Mouse (Mus musculus) heart, embryonic 12.5 days (tissue): ENCODE measurements around the gene Slc36a2. TPM values are rescaled to one million over a fixed set of nuclear protein-coding genes. Genes with fewer than 3 reads are reported as not detected.

Experiments
- ATAC-seq: fragments of 200-750 bp; cut with Nextera tagmentation; 2 replicates; pipeline ENCODE4 v1.8.0; 2017; ENCODE audit warnings: moderate TSS enrichment, moderate library complexity; ENCODE audit not compliant: insufficient number of reproducible peaks, low FRiP score
- H3K27ac ChIP-seq: fragments of 300-500 bp; sonication (generic); 2 replicates; pipeline ENCODE4 v1.5.1; 2016; ENCODE audit warnings: mild to moderate bottlenecking, moderate library complexity; ENCODE audit not compliant: poor library complexity, severe bottlenecking
- H3K27me3 ChIP-seq: fragments of 300-500 bp; sonication (generic); replicated peaks from 2 replicates; pipeline ENCODE4 v1.6.1; 2016; ENCODE audit warnings: mild to moderate bottlenecking, moderate library complexity
- H3K36me3 ChIP-seq: fragments of 300-500 bp; sonication (generic); 2 replicates; pipeline ENCODE4 v1.6.1; 2016; ENCODE audit warnings: mild to moderate bottlenecking, moderate library complexity
- H3K4me1 ChIP-seq: fragments of 300-500 bp; sonication (generic); replicated peaks from 2 replicates; pipeline ENCODE4 v1.6.1; 2016; ENCODE audit warnings: mild to moderate bottlenecking
- H3K4me2 ChIP-seq: fragments of 300-500 bp; sonication (generic); 2 replicates; pipeline ENCODE4 v1.6.1; 2016; ENCODE audit warnings: mild to moderate bottlenecking, moderate library complexity
- H3K4me3 ChIP-seq: fragments of 300-500 bp; sonication (generic); 2 replicates; pipeline ENCODE4 v1.5.1; 2016; ENCODE audit warnings: mild to moderate bottlenecking
- H3K9ac ChIP-seq: fragments of 300-500 bp; sonication (generic); 2 replicates; pipeline ENCODE4 v1.6.1; 2016; ENCODE audit warnings: mild to moderate bottlenecking, moderate library complexity
- H3K9me3 ChIP-seq: fragments of 300-500 bp; sonication (generic); replicated peaks from 2 replicates; pipeline ENCODE4 v1.6.1; 2016; ENCODE audit warnings: mild to moderate bottlenecking, moderate library complexity
- WGBS: fragments of 180-500 bp; shearing (Covaris S2); methylation state at CpG from one replicate; pipeline ENCODE4 v1.1.7; 2016; 5-methylcytosine and 5-hydroxymethylcytosine counted together
- polyA plus RNA-seq: library from polyadenylated mRNA; unstranded; fragments of >200 nt; fragmentation: Nextera tagmentation; extraction: Ambion mirVana; gene quantifications from 2 replicates; pipeline ENCODE4 v1.2.1, GENCODE M21; 2016

The Slc36a2 gene
- polyA plus RNA-seq, 1 experiment from 2014 or later, result 2.8 TPM

- H3K4me3 ChIP-seq, result no peak overlapping the region
- 49% methylated on average over 3 of the region's 3 CpGs for WGBS
- no peaks in the 10 kb centered on the region for H3K4me1 ChIP-seq
- no peak overlapping the region for H3K27ac ChIP-seq
- no peak for ATAC-seq
- no peaks in the 10 kb centered on the region for H3K9me3 ChIP-seq
- H3K4me2 ChIP-seq, result no peak overlapping the region
- no peaks in the 10 kb centered on the region for H3K36me3 ChIP-seq
- H3K9ac ChIP-seq, result no peak overlapping the region
- H3K27me3 ChIP-seq, result no peaks in the 10 kb centered on the region
Observed at GRCm38 (mm10) chr11:55154398-55155069, 30.3 kb downstream of the Slc36a2 start.

DNA sequence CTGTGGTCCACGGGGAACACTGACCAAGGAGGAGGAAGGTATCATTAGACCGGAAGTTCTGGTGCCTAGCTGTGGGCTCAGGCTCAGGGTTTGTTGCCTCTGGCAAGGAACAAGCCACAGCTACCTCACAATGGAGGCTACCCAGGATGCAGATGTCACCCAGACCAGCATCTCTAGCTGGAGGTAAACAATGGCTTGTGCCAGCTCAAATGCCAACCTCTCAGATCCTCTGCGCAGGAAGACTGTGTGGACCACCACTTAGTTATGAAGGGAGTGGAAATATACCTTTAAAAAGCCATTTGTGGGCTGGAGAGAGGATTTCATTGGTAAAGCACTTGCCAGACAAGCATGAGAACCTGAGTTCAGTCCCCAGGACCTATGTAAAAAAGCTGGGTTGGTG, 33.3 kb downstream of the Slc36a2 start, which contains the start of gene Slc36a3:
Gene Slc36a3 (minus strand): TSS at position 101 of the 400 bp plus-strand sequence.
- no peak within 1 kb of the TSS for H3K27ac ChIP-seq
- no peak for ATAC-seq
- H3K4me2 ChIP-seq, result no peak within 1 kb of the TSS
- H3K9ac ChIP-seq, result no peak within 1 kb of the TSS
- no peaks in the 10 kb centered on the region for H3K9me3 ChIP-seq
- 75% methylated on average over 3 of the region's 3 CpGs for WGBS
- no peaks in the 10 kb centered on the region for H3K27me3 ChIP-seq
- H3K4me1 ChIP-seq, result no peaks in the 10 kb centered on the region
- H3K4me3 ChIP-seq, result no peak within 1 kb of the TSS
- H3K36me3 ChIP-seq, result no peaks in the 10 kb centered on the region

DNA sequence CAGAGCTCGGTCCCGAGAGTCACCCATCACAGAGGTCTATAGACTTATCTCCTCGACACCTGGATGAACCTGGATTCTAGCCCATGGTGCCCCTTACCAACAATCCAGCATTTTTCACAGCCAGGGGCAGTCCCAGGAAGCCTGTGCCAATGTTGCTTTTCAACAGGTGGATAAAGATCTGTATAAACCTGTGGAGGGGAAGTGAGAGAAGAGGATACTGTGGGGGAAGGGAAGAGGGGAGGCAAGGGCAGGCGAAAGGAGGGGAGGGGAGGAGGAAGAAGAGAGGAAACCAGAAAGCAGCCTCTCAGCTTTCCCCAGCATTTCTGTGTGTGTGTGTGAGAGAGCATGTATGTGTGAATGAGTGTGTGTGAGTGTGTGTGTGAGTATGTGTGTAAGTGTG, 36.4 kb downstream of the Slc36a2 start:
- Histone ChIP-seq H3K27me3 (no peaks in the 10 kb centered on the region), H3K9ac (no peak overlapping the region), H3K27ac (no peak overlapping the region), H3K4me1 (no peaks in the 10 kb centered on the region), H3K36me3 (no peaks in the 10 kb centered on the region), H3K4me3 (no peak overlapping the region), H3K4me2 (no peak overlapping the region), H3K9me3 (no peaks in the 10 kb centered on the region; the same call in 1 of the 2 replicates)
- 71% methylated on average over 4 of the region's 4 CpGs for WGBS
- ATAC-seq, result no peak

GRCm38 (mm10) chr11:55147423-55147822, 37.5 kb downstream of the Slc36a2 start:
- H3K9me3 ChIP-seq, result no peaks in the 10 kb centered on the region; the same call in 1 of the 2 replicates
- no peak for ATAC-seq
- H3K4me1 ChIP-seq, result no peaks in the 10 kb centered on the region
- 60% methylated on average over 6 of the region's 6 CpGs for WGBS
- no peak overlapping the region for H3K9ac ChIP-seq
- no peak overlapping the region for H3K4me2 ChIP-seq
- no peaks in the 10 kb centered on the region for H3K36me3 ChIP-seq
- no peak overlapping the region for H3K4me3 ChIP-seq
- H3K27ac ChIP-seq, result no peak overlapping the region
- no peaks in the 10 kb centered on the region for H3K27me3 ChIP-seq

DNA sequence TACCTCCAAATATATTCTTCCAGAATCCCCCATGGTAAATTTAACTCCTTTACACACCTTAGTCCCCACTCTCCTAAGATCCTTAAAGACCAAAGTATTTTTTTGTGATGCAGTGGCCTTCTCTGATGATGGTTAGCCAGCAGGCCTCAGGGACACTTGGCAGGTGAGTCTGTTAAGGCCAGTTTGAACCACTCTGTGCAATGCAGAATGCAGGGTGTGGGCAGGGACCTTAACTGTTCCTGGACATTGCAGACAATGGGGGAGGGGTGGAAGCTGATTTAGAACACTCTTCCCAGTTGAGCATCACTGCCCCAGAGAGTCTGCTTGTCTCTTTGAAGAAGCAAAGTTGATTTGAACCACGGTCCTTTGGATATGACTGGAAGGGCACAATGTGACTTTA, 38.0 kb downstream of the Slc36a2 start:
- no peaks in the 10 kb centered on the region for H3K27me3 ChIP-seq
- H3K27ac ChIP-seq, result no peak overlapping the region
- H3K9me3 ChIP-seq, result no peaks in the 10 kb centered on the region; the same call in 1 of the 2 replicates
- no peak for ATAC-seq
- no peaks in the 10 kb centered on the region for H3K4me1 ChIP-seq
- no peaks in the 10 kb centered on the region for H3K36me3 ChIP-seq
- no peak overlapping the region for H3K9ac ChIP-seq
- no peak overlapping the region for H3K4me2 ChIP-seq
- H3K4me3 ChIP-seq, result no peak overlapping the region
- 68% methylated on average over 1 of the region's 1 CpGs for WGBS

DNA sequence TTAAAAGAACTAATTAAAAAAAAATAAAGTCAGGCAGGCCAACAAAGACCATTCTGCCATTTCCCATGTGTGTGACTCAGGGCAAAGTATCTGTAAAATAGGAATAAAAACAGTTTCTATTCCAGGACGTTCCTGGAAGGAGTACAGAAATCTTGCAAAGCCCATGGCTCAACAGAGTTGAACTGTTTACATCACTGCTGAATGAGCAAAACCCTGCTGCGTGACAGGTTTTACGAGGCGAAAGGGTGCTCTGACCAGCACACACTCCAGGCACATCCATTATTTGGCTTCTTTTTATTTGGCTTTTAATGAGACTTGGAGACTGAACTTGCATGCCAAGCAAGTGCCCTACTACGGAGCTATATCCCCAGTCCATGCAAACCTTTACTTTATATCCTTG, 40.9 kb downstream of the Slc36a2 start:
- no peak overlapping the region for H3K4me3 ChIP-seq
- WGBS, result 75% methylated on average over 5 of the region's 5 CpGs
- H3K9me3 ChIP-seq, result no peaks in the 10 kb centered on the region; the same call in 1 of the 2 replicates
- no peaks in the 10 kb centered on the region for H3K4me1 ChIP-seq
- ATAC-seq, result no peak
- no peaks in the 10 kb centered on the region for H3K27me3 ChIP-seq
- no peak overlapping the region for H3K9ac ChIP-seq
- no peaks in the 10 kb centered on the region for H3K36me3 ChIP-seq
- H3K4me2 ChIP-seq, result no peak overlapping the region
- H3K27ac ChIP-seq, result no peak overlapping the region

- no peak overlapping the region for H3K9ac ChIP-seq
- no peak overlapping the region for H3K4me3 ChIP-seq
- no peaks in the 10 kb centered on the region for H3K4me1 ChIP-seq
- no peaks in the 10 kb centered on the region for H3K27me3 ChIP-seq
- ATAC-seq, result no peak
- H3K4me2 ChIP-seq, result no peak overlapping the region
- H3K36me3 ChIP-seq, result no peaks in the 10 kb centered on the region
- WGBS, result 74% methylated on average over 4 of the region's 4 CpGs
- no peak overlapping the region for H3K27ac ChIP-seq
- H3K9me3 ChIP-seq, result no peaks in the 10 kb centered on the region; the same call in 1 of the 2 replicates
Observed at GRCm38 (mm10) chr11:55141502-55141901, 43.4 kb downstream of the Slc36a2 start.

GRCm38 (mm10) chr11:55137646-55138045, 47.2 kb downstream of the Slc36a2 start:
- H3K9ac ChIP-seq, result no peak overlapping the region
- H3K4me2 ChIP-seq, result no peak overlapping the region
- H3K4me3 ChIP-seq, result no peak overlapping the region
- no peaks in the 10 kb centered on the region for H3K4me1 ChIP-seq
- H3K27me3 ChIP-seq, result no peaks in the 10 kb centered on the region
- H3K36me3 ChIP-seq, result no peaks in the 10 kb centered on the region
- H3K27ac ChIP-seq, result no peak overlapping the region
- ATAC-seq, result no peak
- no peaks in the 10 kb centered on the region for H3K9me3 ChIP-seq

- Histone ChIP-seq H3K36me3 (no peaks in the 10 kb centered on the region), H3K4me3 (no peak overlapping the region), H3K9ac (no peak overlapping the region), H3K4me1 (no peaks in the 10 kb centered on the region), H3K4me2 (no peak overlapping the region), H3K27ac (no peak overlapping the region), H3K27me3 (no peaks in the 10 kb centered on the region), H3K9me3 (no peaks in the 10 kb centered on the region)
- no peak for ATAC-seq
- 73% methylated on average over 15 of the region's 15 CpGs for WGBS
Observed at GRCm38 (mm10) chr11:55136770-55137547, 47.9 kb downstream of the Slc36a2 start.

DNA sequence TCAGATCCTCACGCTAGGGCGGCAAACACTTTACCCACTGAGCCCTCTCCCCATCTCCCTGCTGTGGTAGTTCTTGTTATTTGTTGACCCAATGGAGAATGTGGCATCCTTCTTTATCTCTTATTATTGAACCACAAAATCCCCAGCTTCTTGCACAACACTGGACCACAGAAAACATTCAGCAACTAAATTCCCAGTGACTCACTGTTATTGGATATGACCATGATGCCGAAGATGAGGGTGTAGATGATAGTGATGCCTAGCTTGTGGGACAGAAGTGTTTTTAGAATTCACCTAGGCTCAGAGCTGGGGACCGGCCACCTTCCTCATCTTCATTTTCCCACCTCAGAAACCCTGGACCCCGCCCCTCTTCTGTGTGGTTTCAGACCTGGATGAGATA, 50.0 kb downstream of the Slc36a2 start:
- Histone ChIP-seq H3K9ac (no peak overlapping the region), H3K36me3 (no peaks in the 10 kb centered on the region), H3K4me1 (no peaks in the 10 kb centered on the region), H3K27me3 (no peaks in the 10 kb centered on the region), H3K4me3 (no peak overlapping the region), H3K27ac (no peak overlapping the region), H3K4me2 (no peak overlapping the region), H3K9me3 (no peaks in the 10 kb centered on the region)
- ATAC-seq, result no peak
- WGBS, result 77% methylated on average over 5 of the region's 5 CpGs

- no peak overlapping the region for H3K27ac ChIP-seq
- H3K9me3 ChIP-seq, result no peaks in the 10 kb centered on the region
- no peak overlapping the region for H3K9ac ChIP-seq
- H3K4me3 ChIP-seq, result no peak overlapping the region
- no peaks in the 10 kb centered on the region for H3K27me3 ChIP-seq
- no peak overlapping the region for H3K4me2 ChIP-seq
- 76% methylated on average over 1 of the region's 1 CpGs for WGBS
- no peaks in the 10 kb centered on the region for H3K4me1 ChIP-seq
- ATAC-seq, result no peak
- H3K36me3 ChIP-seq, result no peaks in the 10 kb centered on the region
Observed at GRCm38 (mm10) chr11:55134407-55134806, 50.5 kb downstream of the Slc36a2 start.
